Mouse (Mus musculus) hindbrain, embryonic 14.5 days (tissue): ENCODE results near the gene Pvalb. TPM values are rescaled to one million over a fixed set of nuclear protein-coding genes. Genes with fewer than 3 reads are reported as not detected.

Experiments used
- ATAC-seq: fragments of 200-750 bp; cut with Nextera tagmentation; 2 replicates; pipeline ENCODE4 v1.8.0; 2017; ENCODE audit warnings: moderate number of reproducible peaks, mild to moderate bottlenecking, moderate TSS enrichment, moderate library complexity; ENCODE audit not compliant: low FRiP score
- DNase-seq: peaks from one replicate; pipeline ENCODE4 v3.0.0-alpha.2; 2015; ENCODE audit warnings: low spot score
- H3K27ac ChIP-seq: fragments of 300-500 bp; sonication (generic); 2 replicates; pipeline ENCODE4 v1.5.1; 2014; ENCODE audit warnings: mild to moderate bottlenecking, moderate library complexity
- H3K27me3 ChIP-seq: fragments of 300-500 bp; sonication (generic); 2 replicates; pipeline ENCODE4 v1.6.1; 2014; ENCODE audit warnings: mild to moderate bottlenecking, low read length, mixed read lengths; ENCODE audit not compliant: control insufficient read depth, insufficient read depth
- H3K36me3 ChIP-seq: fragments of 300-500 bp; sonication (generic); replicated peaks from 2 replicates; pipeline ENCODE4 v1.6.1; 2014; ENCODE audit not compliant: control insufficient read depth, insufficient read depth
- H3K4me1 ChIP-seq: fragments of 300-500 bp; sonication (generic); replicated peaks from 2 replicates; pipeline ENCODE4 v1.6.1; 2014; ENCODE audit warnings: antibody characterized with exemption, low read length, mixed read lengths; ENCODE audit not compliant: control insufficient read depth, insufficient read depth
- H3K4me2 ChIP-seq: fragments of 300-500 bp; sonication (generic); replicated peaks from 2 replicates; pipeline ENCODE4 v1.6.1; 2014; ENCODE audit warnings: mild to moderate bottlenecking, moderate library complexity
- H3K4me3 ChIP-seq: fragments of 300-500 bp; sonication (generic); replicated peaks from 2 replicates; pipeline ENCODE4 v1.5.1; 2014; ENCODE audit warnings: mild to moderate bottlenecking, low read length
- H3K9ac ChIP-seq: fragments of 300-500 bp; sonication (generic); 2 replicates; pipeline ENCODE4 v1.6.1; 2014
- H3K9me3 ChIP-seq: fragments of 300-500 bp; sonication (generic); 2 replicates; pipeline ENCODE4 v1.6.1; 2016; ENCODE audit warnings: low read length; ENCODE audit not compliant: control insufficient read depth
- WGBS: fragments of 180-500 bp; shearing (Covaris S2); extraction: QIAGEN DNeasy Blood & Tissue Kit; methylation state at CpG from one replicate; pipeline ENCODE4 v1.1.7; 2014; 5-methylcytosine and 5-hydroxymethylcytosine counted together
- polyA plus RNA-seq: library from polyadenylated mRNA; unstranded; fragments of >200 nt; fragmentation: Nextera tagmentation; extraction: Ambion mirVana; gene quantifications from 2 replicates; pipeline ENCODE4 v1.2.1, GENCODE M21; 2014

The Pvalb gene
- polyA plus RNA-seq, 1 experiment from 2014 or later = 8.7 TPM

DNA sequence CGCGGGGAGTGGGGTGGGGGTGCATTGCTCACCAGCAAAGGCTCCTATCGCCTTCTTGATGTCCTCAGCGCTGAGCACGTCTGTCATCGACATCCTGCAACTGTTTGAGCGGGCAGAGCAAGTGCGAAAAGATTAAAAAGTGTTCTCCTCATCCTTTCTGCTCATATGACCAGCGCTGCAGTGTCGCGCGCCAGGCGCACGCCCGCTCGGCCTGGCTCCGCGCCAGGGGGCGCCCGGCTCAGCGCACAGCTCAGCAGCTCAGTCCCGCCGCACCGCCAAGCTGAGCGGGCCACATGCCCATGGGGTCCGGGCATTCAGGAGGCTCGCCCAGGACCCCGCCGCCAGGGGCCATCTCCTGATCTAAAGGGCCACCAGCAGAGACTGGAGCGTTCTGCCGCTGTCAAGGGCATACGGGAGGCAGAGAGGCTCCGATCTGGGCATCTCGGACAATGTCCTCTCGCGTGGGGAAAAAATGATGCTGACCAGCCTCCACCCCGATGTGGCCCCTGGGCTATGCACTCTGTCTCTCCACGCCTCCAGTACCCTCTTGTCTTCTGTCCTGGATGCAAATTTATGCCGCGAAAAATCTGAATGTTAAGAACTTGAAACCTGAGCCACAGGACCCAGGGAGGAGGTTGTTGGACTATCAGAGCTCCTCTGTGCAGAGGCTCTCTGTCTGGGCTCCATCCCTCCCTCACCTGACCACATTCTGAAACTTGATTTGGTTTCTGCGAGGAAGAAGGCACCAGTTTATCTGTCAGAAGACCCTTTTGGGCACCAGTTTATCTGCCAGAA, 1.9 kb downstream of the Pvalb start:
- Histone ChIP-seq H3K36me3 (no peaks in the 10 kb centered on the region), H3K27ac (no peak overlapping the region), H3K9me3 (0 out of 2 replicates have a peak, but pooled peaks cover 5% of the 10 kb centered on the region), H3K4me3 (peak overlapping the region; percentile 35), H3K4me1 (0 out of 2 replicates have a peak, but pooled peaks cover 7% of the 10 kb centered on the region), H3K27me3 (peaks cover 17% of the 10 kb centered on the region), H3K9ac (peak overlapping the region; percentile 60), H3K4me2 (peak overlapping the region; percentile 73)
- ATAC-seq (peak; percentile 80), DNase-seq (peak; percentile 79)
- 1% methylated on average over 41 of the region's 41 CpGs for WGBS

DNA sequence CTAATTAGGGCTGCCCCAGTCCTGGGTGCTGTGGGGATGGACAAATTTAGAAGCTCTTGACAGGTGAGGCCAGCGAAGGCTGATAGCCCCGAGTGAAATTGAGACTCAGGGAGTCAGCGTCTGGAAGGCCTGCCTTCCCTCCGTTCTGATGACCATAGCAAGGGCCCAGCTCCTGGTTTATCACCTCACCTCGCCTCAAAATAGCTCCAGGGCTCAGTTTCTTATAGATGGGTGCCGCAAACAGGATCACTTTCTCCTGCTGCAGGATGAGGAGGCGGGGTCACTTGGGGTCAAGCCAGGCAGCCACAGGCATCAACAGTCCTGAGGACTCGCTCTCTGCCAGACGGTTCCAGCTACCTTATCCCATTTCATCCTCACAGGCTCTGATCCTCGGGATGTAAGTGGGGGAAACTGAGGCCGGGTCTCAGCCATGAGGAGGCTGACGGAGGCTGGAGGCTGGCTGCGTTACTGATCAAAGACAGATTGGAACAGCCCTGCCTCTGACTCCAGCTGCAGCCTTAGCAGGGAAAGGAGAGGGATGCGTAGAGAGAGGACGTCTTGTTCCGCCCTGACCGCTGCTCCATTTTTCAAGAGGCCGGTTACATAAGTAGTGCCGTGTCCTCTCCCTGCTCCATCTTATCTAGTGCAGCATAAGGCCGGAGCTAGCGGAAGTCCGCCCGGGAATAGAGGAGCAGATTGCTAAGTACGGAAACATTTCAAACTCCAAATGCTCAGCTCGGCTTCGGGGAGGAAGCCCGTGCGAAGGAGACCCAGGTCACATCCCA, 10.9 kb downstream of the Pvalb start:
- no peak overlapping the region for H3K27ac ChIP-seq
- no peaks in the 10 kb centered on the region for H3K4me1 ChIP-seq
- no peaks in the 10 kb centered on the region; the same call in 1 of the 2 replicates for H3K27me3 ChIP-seq
- DNase-seq (no peak), ATAC-seq (no peak)
- 81% methylated on average over 28 of the region's 28 CpGs for WGBS
- no peaks in the 10 kb centered on the region for H3K9me3 ChIP-seq
- no peak overlapping the region for H3K4me2 ChIP-seq
- H3K9ac ChIP-seq = no peak overlapping the region
- H3K36me3 ChIP-seq = no peaks in the 10 kb centered on the region
- H3K4me3 ChIP-seq = no peak overlapping the region

DNA sequence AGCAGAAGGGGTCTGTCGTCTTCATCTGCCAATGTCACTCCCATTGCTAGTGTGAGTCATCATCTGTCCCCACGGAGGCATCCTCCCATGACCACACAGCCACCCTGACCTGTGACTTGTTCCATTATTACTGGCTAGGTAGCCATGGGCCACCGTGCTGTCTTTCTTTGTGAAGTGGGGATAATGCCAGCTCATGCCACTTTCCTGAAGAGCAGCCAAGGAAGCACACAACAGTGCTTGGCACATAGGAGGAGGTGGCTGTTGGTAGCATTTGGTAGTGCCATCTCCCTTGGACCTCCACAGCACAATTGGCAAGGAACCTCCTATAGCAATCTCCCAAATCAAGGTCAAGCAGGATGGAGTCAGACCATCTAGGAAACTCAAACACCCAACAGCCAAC, 11.9 kb downstream of the Pvalb start:
- H3K27me3 ChIP-seq = no peaks in the 10 kb centered on the region
- no peaks in the 10 kb centered on the region for H3K4me1 ChIP-seq
- H3K4me3 ChIP-seq = no peak overlapping the region
- H3K9ac ChIP-seq = no peak overlapping the region
- ATAC-seq = no peak
- 82% methylated on average over 3 of the region's 3 CpGs for WGBS
- H3K27ac ChIP-seq = no peak overlapping the region
- H3K4me2 ChIP-seq = no peak overlapping the region
- no peaks in the 10 kb centered on the region for H3K36me3 ChIP-seq
- DNase-seq = no peak
- no peaks in the 10 kb centered on the region for H3K9me3 ChIP-seq

DNA sequence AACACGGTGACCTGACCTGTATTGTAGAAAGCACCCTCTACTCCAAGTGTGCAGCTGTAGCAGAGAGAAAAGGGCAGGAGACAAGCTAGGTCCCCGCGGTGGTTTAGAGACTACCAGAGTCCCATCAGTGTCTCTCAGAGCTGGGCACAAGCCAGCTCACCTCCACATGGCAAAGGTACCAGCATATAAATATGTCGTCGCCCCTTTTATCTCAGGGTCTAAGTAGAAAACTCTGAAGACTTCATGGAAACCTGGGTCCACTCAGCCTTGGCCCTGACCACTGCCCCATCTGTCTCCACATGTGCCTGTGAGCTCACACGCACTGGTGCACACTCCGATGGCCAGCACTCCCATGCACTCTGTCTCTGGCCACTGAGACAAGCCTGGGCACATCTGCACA, 16.6 kb downstream of the Pvalb start:
- Histone ChIP-seq H3K36me3 (no peaks in the 10 kb centered on the region), H3K4me1 (no peaks in the 10 kb centered on the region), H3K4me3 (no peak overlapping the region), H3K27me3 (no peaks in the 10 kb centered on the region), H3K9me3 (no peaks in the 10 kb centered on the region), H3K4me2 (no peak overlapping the region), H3K9ac (no peak overlapping the region), H3K27ac (no peak overlapping the region)
- 91% methylated on average over 7 of the region's 7 CpGs for WGBS
- DNase-seq (no peak), ATAC-seq (no peak)

DNA sequence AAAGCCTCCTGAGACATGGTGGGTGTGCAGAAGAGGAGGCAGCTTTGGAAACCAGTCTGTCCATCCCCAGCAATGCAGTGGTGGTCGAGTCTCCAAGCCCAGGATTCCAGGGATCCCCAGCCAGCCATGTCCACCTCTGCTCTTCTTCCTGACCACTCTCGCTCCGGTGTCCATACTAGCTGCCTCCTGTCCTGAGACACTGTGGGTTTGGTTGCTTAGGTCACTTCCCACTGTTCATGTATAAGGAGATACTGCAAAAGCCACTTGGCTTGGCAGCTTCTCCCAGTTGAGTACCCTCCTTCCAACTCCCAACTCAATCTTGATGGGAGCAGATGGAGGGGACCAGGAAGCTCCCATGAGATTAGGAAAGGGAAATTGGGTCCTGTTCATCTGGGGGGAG, 17.7 kb downstream of the Pvalb start:
- H3K4me3 ChIP-seq = no peak overlapping the region
- 89% methylated on average over 3 of the region's 3 CpGs for WGBS
- H3K4me2 ChIP-seq = no peak overlapping the region
- no peaks in the 10 kb centered on the region for H3K9me3 ChIP-seq
- no peak overlapping the region for H3K9ac ChIP-seq
- no peak for DNase-seq
- no peaks in the 10 kb centered on the region for H3K27me3 ChIP-seq
- H3K4me1 ChIP-seq = no peaks in the 10 kb centered on the region
- ATAC-seq = no peak
- no peaks in the 10 kb centered on the region for H3K36me3 ChIP-seq
- H3K27ac ChIP-seq = no peak overlapping the region

DNA sequence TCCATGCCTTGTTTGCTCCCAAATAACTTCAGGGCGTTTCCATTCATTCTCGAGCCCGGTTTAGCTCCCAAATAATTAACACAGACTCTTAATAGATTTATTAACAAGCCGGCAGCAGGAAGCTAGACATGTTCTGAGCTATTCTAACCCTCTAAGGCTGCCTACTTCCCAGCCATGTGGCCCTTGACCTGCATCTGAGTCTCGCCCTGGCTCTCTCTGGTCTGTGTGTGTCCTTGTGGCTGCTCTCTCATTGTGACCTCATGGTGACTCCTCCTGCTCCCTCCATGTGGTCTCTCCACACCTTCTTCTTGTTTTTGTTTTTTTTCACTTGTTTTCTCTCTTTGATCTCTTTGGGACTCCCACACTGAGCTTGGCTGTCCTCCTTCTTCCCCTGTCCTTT, 19.3 kb downstream of the Pvalb start:
- peaks cover 5% of the 10 kb centered on the region for H3K4me1 ChIP-seq
- H3K9me3 ChIP-seq = no peaks in the 10 kb centered on the region
- no peak overlapping the region for H3K27ac ChIP-seq
- no peak overlapping the region for H3K4me3 ChIP-seq
- ATAC-seq (no peak), DNase-seq (no peak)
- H3K27me3 ChIP-seq = no peaks in the 10 kb centered on the region
- H3K4me2 ChIP-seq = no peak overlapping the region
- whole genome bisulfite sequencing = 59% methylated on average over 5 of the region's 5 CpGs
- no peak overlapping the region for H3K9ac ChIP-seq
- no peaks in the 10 kb centered on the region for H3K36me3 ChIP-seq

DNA sequence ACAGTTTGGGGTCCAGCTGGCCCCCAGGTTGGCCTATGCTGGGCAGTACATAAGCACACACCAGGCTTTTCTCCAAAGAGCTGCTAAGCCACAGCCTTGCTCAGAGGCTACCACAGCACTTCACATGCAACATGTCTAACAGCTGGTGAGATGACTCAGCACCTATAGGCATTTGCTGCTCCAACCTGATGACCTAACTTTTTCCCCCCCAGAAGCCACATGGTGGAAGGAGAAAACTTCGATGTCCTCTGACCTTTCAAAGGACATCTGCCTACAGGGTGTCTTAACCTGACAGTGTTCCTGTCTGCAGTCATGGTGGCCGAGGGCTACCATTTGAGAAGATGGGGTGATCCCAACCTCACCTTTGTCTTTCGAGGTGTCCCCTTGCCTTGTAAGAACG, 20.6 kb downstream of the Pvalb start:
- Histone ChIP-seq H3K27ac (no peak overlapping the region), H3K9me3 (no peaks in the 10 kb centered on the region), H3K27me3 (no peaks in the 10 kb centered on the region), H3K4me1 (peaks cover 15% of the 10 kb centered on the region), H3K4me2 (no peak overlapping the region), H3K36me3 (no peaks in the 10 kb centered on the region), H3K9ac (no peak overlapping the region), H3K4me3 (no peak overlapping the region)
- WGBS = 91% methylated on average over 4 of the region's 4 CpGs
- no peak for ATAC-seq
- no peak for DNase-seq

DNA sequence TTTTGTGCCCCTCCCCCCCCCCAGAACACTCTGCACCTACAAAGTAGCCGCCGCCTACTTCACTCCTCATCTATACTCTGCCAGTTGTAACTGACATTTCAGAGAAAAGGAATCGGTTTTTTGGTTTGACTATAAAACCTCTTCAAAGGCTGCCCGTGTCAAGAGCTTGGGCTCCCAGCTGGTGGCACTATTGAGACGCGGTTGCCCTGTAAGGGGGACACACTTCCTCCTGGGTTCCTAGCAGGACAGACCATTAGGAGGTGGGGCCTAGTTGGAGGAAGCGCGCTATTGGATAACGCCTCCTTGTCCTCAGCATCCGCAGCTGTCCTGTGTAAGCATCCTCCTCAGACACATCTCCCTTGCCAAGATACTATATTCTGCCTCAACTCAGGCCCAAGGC, 21.3 kb downstream of the Pvalb start:
- H3K36me3 ChIP-seq = no peaks in the 10 kb centered on the region
- H3K27me3 ChIP-seq = no peaks in the 10 kb centered on the region
- DNase-seq (peak; percentile 62), ATAC-seq (peak; percentile 64; the same call in 1 of the 2 replicates)
- peaks cover 15% of the 10 kb centered on the region for H3K4me1 ChIP-seq
- H3K27ac ChIP-seq = no peak overlapping the region
- H3K9ac ChIP-seq = no peak overlapping the region
- H3K4me3 ChIP-seq = no peak overlapping the region
- no peak overlapping the region for H3K4me2 ChIP-seq
- H3K9me3 ChIP-seq = no peaks in the 10 kb centered on the region
- 6% methylated on average over 10 of the region's 10 CpGs for WGBS

DNA sequence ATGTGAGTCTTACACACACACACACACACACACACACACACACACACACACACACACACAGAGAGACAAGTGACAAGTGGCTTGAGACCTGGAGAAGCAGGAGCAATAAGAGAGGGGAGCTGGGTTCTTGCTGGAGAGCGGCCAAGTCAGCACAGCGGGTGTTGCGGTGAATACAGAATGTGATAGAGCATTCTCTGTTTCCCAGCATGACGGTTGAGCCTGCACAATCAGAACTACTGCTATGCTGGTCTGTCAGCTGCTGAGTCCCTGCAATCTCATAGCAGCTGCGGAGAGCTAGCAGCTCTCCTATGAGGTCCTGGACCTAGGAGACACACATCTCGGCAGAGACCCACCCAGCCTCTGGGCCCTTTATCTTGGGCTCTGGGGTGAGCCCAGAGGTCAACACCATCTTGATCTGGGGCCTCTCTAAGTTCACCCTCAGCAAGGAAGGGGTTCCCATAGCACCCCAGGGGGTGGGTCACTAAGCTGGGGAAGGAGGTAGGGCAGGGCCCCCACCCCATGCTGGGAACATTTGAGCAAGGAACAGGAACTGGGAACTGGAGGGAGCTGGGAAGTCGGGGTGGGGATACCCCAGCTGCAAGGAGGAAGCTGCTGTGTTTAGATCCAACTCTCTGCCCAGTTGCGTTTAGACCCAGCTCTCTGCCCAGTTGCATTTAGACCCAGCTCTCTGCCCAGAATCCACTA, 24.3 kb downstream of the Pvalb start:
- no peaks in the 10 kb centered on the region for H3K36me3 ChIP-seq
- H3K4me2 ChIP-seq = 0 out of 2 replicates have a peak overlapping the region, but pooled peaks have one; percentile 1
- no peak overlapping the region for H3K4me3 ChIP-seq
- H3K27ac ChIP-seq = peak overlapping the region; percentile 79
- H3K9ac ChIP-seq = 0 out of 2 replicates have a peak overlapping the region, but pooled peaks have one; percentile 10
- DNase-seq = peak; percentile 85
- no peaks in the 10 kb centered on the region for H3K9me3 ChIP-seq
- H3K4me1 ChIP-seq = peaks cover 18% of the 10 kb centered on the region
- no peaks in the 10 kb centered on the region for H3K27me3 ChIP-seq
- WGBS = 19% methylated on average over 8 of the region's 8 CpGs
- peak; percentile 70 for ATAC-seq
